Mouse (Mus musculus) limb, embryonic 14.5 days (tissue): ENCODE measurements around the gene Trp53tg5. TPM values are rescaled to one million over a fixed set of nuclear protein-coding genes. Genes with fewer than 3 reads are reported as not detected.

Source experiments
- ATAC-seq: fragments of 200-750 bp; cut with Nextera tagmentation; 2 replicates; pipeline ENCODE4 v1.8.0; 2017; ENCODE audit warnings: low read depth, moderate number of reproducible peaks, moderate TSS enrichment; ENCODE audit not compliant: low FRiP score
- DNase-seq: peaks from one replicate; pipeline ENCODE4 v3.0.0-alpha.2; 2015; ENCODE audit warnings: low spot score
- H3K27ac ChIP-seq: fragments of 300-500 bp; sonication (generic); replicated peaks from 2 replicates; pipeline ENCODE4 v1.5.1; 2014; ENCODE audit warnings: low read depth, mild to moderate bottlenecking, low read length, moderate library complexity, mixed read lengths
- H3K27me3 ChIP-seq: fragments of 300-500 bp; sonication (generic); 2 replicates; pipeline ENCODE4 v1.6.1; 2014; ENCODE audit warnings: low read length, mixed read lengths; ENCODE audit not compliant: control insufficient read depth, insufficient read depth
- H3K36me3 ChIP-seq: fragments of 300-500 bp; sonication (generic); 2 replicates; pipeline ENCODE4 v1.6.1; 2014; ENCODE audit warnings: mild to moderate bottlenecking, low read length, moderate library complexity, mixed read lengths; ENCODE audit not compliant: control insufficient read depth, insufficient read depth
- H3K4me1 ChIP-seq: fragments of 300-500 bp; sonication (generic); 2 replicates; pipeline ENCODE4 v1.6.1; 2014; ENCODE audit warnings: antibody characterized with exemption, low read length, mixed read lengths; ENCODE audit not compliant: control insufficient read depth, insufficient read depth
- H3K4me2 ChIP-seq: fragments of 300-500 bp; sonication (generic); replicated peaks from 2 replicates; pipeline ENCODE4 v1.6.1; 2014; ENCODE audit warnings: low read depth, mild to moderate bottlenecking, low read length, moderate library complexity; ENCODE audit not compliant: severe bottlenecking
- H3K4me3 ChIP-seq: fragments of 300-500 bp; sonication (generic); replicated peaks from 2 replicates; pipeline ENCODE4 v1.5.1; 2014; ENCODE audit warnings: low read length
- H3K9ac ChIP-seq: fragments of 300-500 bp; sonication (generic); 2 replicates; pipeline ENCODE4 v1.6.1; 2014; ENCODE audit warnings: mild to moderate bottlenecking, low read depth, low read length, moderate library complexity; ENCODE audit not compliant: severe bottlenecking
- H3K9me3 ChIP-seq: fragments of 300-500 bp; sonication (generic); 2 replicates; pipeline ENCODE4 v1.6.1; 2016; ENCODE audit warnings: low read length; ENCODE audit not compliant: control insufficient read depth
- POLR2A ChIP-seq: fragments of 200-500 bp; IDR thresholded peaks from 2 replicates; pipeline ENCODE4 v1.8.0; 2012; ENCODE audit warnings: inconsistent platforms, mild to moderate bottlenecking, moderate library complexity, borderline replicate concordance; ENCODE audit not compliant: insufficient read depth, insufficient read length; ENCODE audit errors: extremely low read depth
- WGBS: fragments of 180-500 bp; shearing (Covaris S2); extraction: QIAGEN DNeasy Blood & Tissue Kit; methylation state at CpG from one replicate; pipeline ENCODE4 v1.1.7; 2014; 5-methylcytosine and 5-hydroxymethylcytosine counted together
- polyA plus RNA-seq, 2 experiments: library from polyadenylated mRNA; depleted of rRNA in 1 of 2; stranded (reverse) in 1 of 2; unstranded in 1 of 2; fragments of >200 nt; fragmentation: Nextera tagmentation in 1 of 2; extraction: Ambion mirVana in 1 of 2; gene quantifications; 2 replicates each; pipeline versions ENCODE4 v1.2.1 to v1.2.3; 2012 to 2014

Trp53tg5 gene
- polyA plus RNA-seq, 2 experiments: not detected

- WGBS: under 1% methylated on average over 26 of the region's 26 CpGs
- H3K36me3 ChIP-seq: no peaks in the 10 kb centered on the region
- H3K9me3 ChIP-seq: no peaks in the 10 kb centered on the region
- DNase-seq: no peak
- H3K4me2 ChIP-seq: peak within 1 kb of the TSS; percentile 100
- ATAC-seq: peak; percentile 27
- no peak for TF ChIP-seq POLR2A
- peak within 1 kb of the TSS; percentile 66 for H3K9ac ChIP-seq
- H3K4me3 ChIP-seq: peak within 1 kb of the TSS; percentile 71
- H3K27ac ChIP-seq: no peak within 1 kb of the TSS
- 0 out of 2 replicates have a peak, but pooled peaks cover 5% of the 10 kb centered on the region for H3K4me1 ChIP-seq
- peaks cover 26% of the 10 kb centered on the region for H3K27me3 ChIP-seq
Observed at GRCm38 (mm10) chr2:164485681-164486257, 12.2 kb upstream of the Trp53tg5 start, which contains the start of gene Dbndd2. Gene Dbndd2 (plus strand): TSS chr2:164486106.

- H3K27ac ChIP-seq: no peak overlapping the region
- H3K27me3 ChIP-seq: no peaks in the 10 kb centered on the region
- peaks cover 14% of the 10 kb centered on the region; the same call in 1 of the 2 replicates for H3K36me3 ChIP-seq
- no peaks in the 10 kb centered on the region for H3K4me1 ChIP-seq
- H3K9ac ChIP-seq: no peak overlapping the region
- DNase-seq (no peak), ATAC-seq (no peak)
- H3K4me2 ChIP-seq: no peak overlapping the region
- no peak for TF ChIP-seq POLR2A
- WGBS: 33% methylated on average over 10 of the region's 10 CpGs
- no peak overlapping the region for H3K4me3 ChIP-seq
- no peaks in the 10 kb centered on the region for H3K9me3 ChIP-seq
Observed at GRCm38 (mm10) chr2:164470254-164470653, 3.3 kb downstream of the Trp53tg5 start.

- DNase-seq: no peak
- Histone ChIP-seq H3K36me3 (peaks cover 29% of the 10 kb centered on the region), H3K27ac (no peak overlapping the region), H3K4me1 (peaks cover 4% of the 10 kb centered on the region), H3K9me3 (no peaks in the 10 kb centered on the region), H3K9ac (no peak overlapping the region), H3K27me3 (no peaks in the 10 kb centered on the region), H3K4me2 (no peak overlapping the region), H3K4me3 (no peak overlapping the region)
- WGBS: 79% methylated on average over 5 of the region's 5 CpGs
- no peak for ATAC-seq
- TF ChIP-seq POLR2A: no peak
Observed at GRCm38 (mm10) chr2:164466787-164467186, 6.7 kb downstream of the Trp53tg5 start.

- no peaks in the 10 kb centered on the region for H3K27me3 ChIP-seq
- H3K9me3 ChIP-seq: no peaks in the 10 kb centered on the region
- H3K9ac ChIP-seq: no peak overlapping the region
- DNase-seq (no peak), ATAC-seq (no peak)
- H3K27ac ChIP-seq: no peak overlapping the region
- H3K4me2 ChIP-seq: no peak overlapping the region
- peaks cover 29% of the 10 kb centered on the region for H3K36me3 ChIP-seq
- no peak for TF ChIP-seq POLR2A
- H3K4me3 ChIP-seq: no peak overlapping the region
- H3K4me1 ChIP-seq: peaks cover 7% of the 10 kb centered on the region
Observed at GRCm38 (mm10) chr2:164465161-164465560, 8.4 kb downstream of the Trp53tg5 start.

- WGBS: under 1% methylated on average over 59 of the region's 79 CpGs
- peak within 1 kb of the TSS; percentile 65 for H3K27ac ChIP-seq
- peak; percentile 97 for ATAC-seq
Observed at GRCm38 (mm10) chr2:164460745-164461551, 12.6 kb downstream of the Trp53tg5 start, which contains the start of gene Gm20458. Gene Gm20458 (plus strand): TSS chr2:164460967.

More at GRCm38 (mm10) chr2:164460745-164461551, 12.6 kb downstream of the Trp53tg5 start, which contains the start of gene Gm20458:
- peak; percentile 98 for DNase-seq
- Histone ChIP-seq H3K4me1 (peaks cover 12% of the 10 kb centered on the region), H3K36me3 (peaks cover 24% of the 10 kb centered on the region), H3K4me3 (peak within 1 kb of the TSS; percentile 83), H3K9me3 (no peaks in the 10 kb centered on the region), H3K9ac (peak within 1 kb of the TSS; percentile 78), H3K4me2 (peak within 1 kb of the TSS; percentile 65), H3K27me3 (no peaks in the 10 kb centered on the region)
- TF ChIP-seq POLR2A: peak; percentile 64; the same call in 1 of the 2 replicates
